Mouse (Mus musculus): ENCODE results near the gene C1rl. TPM values are rescaled to one million over a fixed set of nuclear protein-coding genes. Genes with fewer than 3 reads are reported as not detected.
A peak's percentile ranks its signal among the peaks of the same experiment; 100 is the strongest.
"Not testable (repeated sequence)": the region's sequence is repeated elsewhere in the genome, so short reads cannot be mapped to it uniquely, and the experiment has no call there.

C1rl gene
- polyA plus RNA-seq, 1 experiment from 2014 or later, result 0.78 TPM

GRCm38 (mm10) chr6:124478874-124479572 is 13.9 kb upstream of the C1rl start:
- H3K36me3 ChIP-seq (ENCODE audit: insufficient read depth), result no peaks in the 10 kb centered on the region
- WGBS, result 82% methylated on average over 3 of the region's 3 CpGs
- H3K4me2 ChIP-seq, result no peak overlapping the region
- H3K27ac ChIP-seq (ENCODE audit: low read depth), result no peak overlapping the region
- no peak for ATAC-seq (ENCODE audit: insufficient read depth)
- no peak for DNase-seq
- H3K27me3 ChIP-seq (ENCODE audit: insufficient read depth, low read length), result no peaks in the 10 kb centered on the region
- 0 out of 2 replicates have a peak, but pooled peaks cover 5% of the 10 kb centered on the region for H3K4me1 ChIP-seq (ENCODE audit: insufficient read depth)
- H3K4me3 ChIP-seq (ENCODE audit: low read depth, low read length), result no peak overlapping the region
- no peak overlapping the region for H3K9ac ChIP-seq
- H3K9me3 ChIP-seq (ENCODE audit: low read depth, low read length), result no peaks in the 10 kb centered on the region
- TF ChIP-seq CTCF (IDR thresholded peaks at IDR 0.05; ENCODE audit: low read depth), result no peak

- Histone ChIP-seq H3K36me3 (ENCODE audit: insufficient read depth) (no peaks in the 10 kb centered on the region), H3K9ac (no peak overlapping the region), H3K4me2 (no peak overlapping the region), H3K4me3 (ENCODE audit: low read depth, low read length) (no peak overlapping the region), H3K4me1 (ENCODE audit: insufficient read depth) (0 out of 2 replicates have a peak, but pooled peaks cover 5% of the 10 kb centered on the region), H3K27ac (ENCODE audit: low read depth) (no peak overlapping the region), H3K9me3 (ENCODE audit: low read depth, low read length) (no peaks in the 10 kb centered on the region), H3K27me3 (ENCODE audit: insufficient read depth, low read length) (no peaks in the 10 kb centered on the region)
- WGBS, result 76% methylated on average over 3 of the region's 3 CpGs
- ATAC-seq (ENCODE audit: insufficient read depth), result no peak
- TF ChIP-seq CTCF (IDR thresholded peaks at IDR 0.05; ENCODE audit: low read depth), result no peak
- no peak for DNase-seq
Observed at GRCm38 (mm10) chr6:124479573-124479930, 13.4 kb upstream of the C1rl start.

GRCm38 (mm10) chr6:124480295-124480694 is 12.6 kb upstream of the C1rl start:
- Histone ChIP-seq H3K4me3 (ENCODE audit: low read depth, low read length) (no peak overlapping the region), H3K4me1 (ENCODE audit: insufficient read depth) (0 out of 2 replicates have a peak, but pooled peaks cover 5% of the 10 kb centered on the region), H3K9me3 (ENCODE audit: low read depth, low read length) (no peaks in the 10 kb centered on the region), H3K27ac (ENCODE audit: low read depth) (no peak overlapping the region), H3K36me3 (ENCODE audit: insufficient read depth) (no peaks in the 10 kb centered on the region), H3K4me2 (no peak overlapping the region), H3K27me3 (ENCODE audit: insufficient read depth, low read length) (no peaks in the 10 kb centered on the region), H3K9ac (no peak overlapping the region)
- TF ChIP-seq CTCF (IDR thresholded peaks at IDR 0.05; ENCODE audit: low read depth), result peak; percentile 73
- peak; percentile 77 for DNase-seq
- WGBS, result 42% methylated on average over 4 of the region's 4 CpGs
- no peak for ATAC-seq (ENCODE audit: insufficient read depth)

- Histone ChIP-seq H3K4me3 (ENCODE audit: low read depth, low read length) (no peak overlapping the region), H3K4me2 (no peak overlapping the region), H3K36me3 (ENCODE audit: insufficient read depth) (no peaks in the 10 kb centered on the region), H3K9ac (no peak overlapping the region), H3K27ac (ENCODE audit: low read depth) (no peak overlapping the region), H3K4me1 (ENCODE audit: insufficient read depth) (0 out of 2 replicates have a peak, but pooled peaks cover 5% of the 10 kb centered on the region), H3K9me3 (ENCODE audit: low read depth, low read length) (no peaks in the 10 kb centered on the region), H3K27me3 (ENCODE audit: insufficient read depth, low read length) (no peaks in the 10 kb centered on the region)
- 29% methylated on average over 6 of the region's 6 CpGs for WGBS
- DNase-seq (peak; percentile 78), ATAC-seq (ENCODE audit: insufficient read depth) (peak; percentile 22; the same call in 1 of the 2 replicates)
- TF ChIP-seq CTCF (IDR thresholded peaks at IDR 0.05; ENCODE audit: low read depth), result peak; percentile 66
Observed at GRCm38 (mm10) chr6:124481571-124481970, 11.3 kb upstream of the C1rl start.

GRCm38 (mm10) chr6:124483831-124484230 is 9.1 kb upstream of the C1rl start:
- H3K4me3 ChIP-seq (ENCODE audit: low read depth, low read length); H3K9ac ChIP-seq; H3K36me3 ChIP-seq (ENCODE audit: insufficient read depth); ATAC-seq (ENCODE audit: insufficient read depth); H3K4me1 ChIP-seq (ENCODE audit: insufficient read depth); H3K27ac ChIP-seq (ENCODE audit: low read depth); DNase-seq; H3K27me3 ChIP-seq (ENCODE audit: insufficient read depth, low read length); H3K4me2 ChIP-seq; H3K9me3 ChIP-seq (ENCODE audit: low read depth, low read length): not testable (repeated sequence)
- 79% methylated on average over 3 of the region's 3 CpGs for WGBS

GRCm38 (mm10) chr6:124484851-124485250 is 8.1 kb upstream of the C1rl start:
- Histone ChIP-seq H3K36me3 (ENCODE audit: insufficient read depth) (no peaks in the 10 kb centered on the region), H3K4me3 (ENCODE audit: low read depth, low read length) (no peak overlapping the region), H3K9ac (no peak overlapping the region), H3K4me1 (ENCODE audit: insufficient read depth) (no peaks in the 10 kb centered on the region), H3K27me3 (ENCODE audit: insufficient read depth, low read length) (no peaks in the 10 kb centered on the region), H3K9me3 (ENCODE audit: low read depth, low read length) (no peaks in the 10 kb centered on the region), H3K27ac (ENCODE audit: low read depth) (no peak overlapping the region), H3K4me2 (peak overlapping the region; percentile 47; the same call in 1 of the 2 replicates)
- WGBS, result 71% methylated on average over 7 of the region's 7 CpGs
- no peak for TF ChIP-seq CTCF (IDR thresholded peaks at IDR 0.05; ENCODE audit: low read depth)
- DNase-seq (no peak), ATAC-seq (ENCODE audit: insufficient read depth) (no peak)

GRCm38 (mm10) chr6:124485414-124486144 is 7.3 kb upstream of the C1rl start:
- peak overlapping the region; percentile 47 for H3K4me2 ChIP-seq
- peak; percentile 63 for DNase-seq
- H3K4me1 ChIP-seq (ENCODE audit: insufficient read depth), result no peaks in the 10 kb centered on the region
- 31% methylated on average over 21 of the region's 21 CpGs for WGBS
- peak; percentile 78 for ATAC-seq (ENCODE audit: insufficient read depth)
- H3K27me3 ChIP-seq (ENCODE audit: insufficient read depth, low read length), result no peaks in the 10 kb centered on the region
- H3K4me3 ChIP-seq (ENCODE audit: low read depth, low read length), result peak overlapping the region; percentile 8; the same call in 1 of the 2 replicates
- TF ChIP-seq CTCF (IDR thresholded peaks at IDR 0.05; ENCODE audit: low read depth), result no peak
- H3K36me3 ChIP-seq (ENCODE audit: insufficient read depth), result no peaks in the 10 kb centered on the region
- no peak overlapping the region for H3K27ac ChIP-seq (ENCODE audit: low read depth)
- H3K9me3 ChIP-seq (ENCODE audit: low read depth, low read length), result no peaks in the 10 kb centered on the region
- no peak overlapping the region for H3K9ac ChIP-seq
